Mouse (Mus musculus): ENCODE results near the gene Runx2. TPM values are rescaled to one million over a fixed set of nuclear protein-coding genes. Genes with fewer than 3 reads are reported as not detected.
A peak's percentile ranks its signal among the peaks of the same experiment; 100 is the strongest.

Runx2 gene
- total RNA-seq, 2 experiments from 2014 or later = 0.35 to 0.51 TPM

DNA sequence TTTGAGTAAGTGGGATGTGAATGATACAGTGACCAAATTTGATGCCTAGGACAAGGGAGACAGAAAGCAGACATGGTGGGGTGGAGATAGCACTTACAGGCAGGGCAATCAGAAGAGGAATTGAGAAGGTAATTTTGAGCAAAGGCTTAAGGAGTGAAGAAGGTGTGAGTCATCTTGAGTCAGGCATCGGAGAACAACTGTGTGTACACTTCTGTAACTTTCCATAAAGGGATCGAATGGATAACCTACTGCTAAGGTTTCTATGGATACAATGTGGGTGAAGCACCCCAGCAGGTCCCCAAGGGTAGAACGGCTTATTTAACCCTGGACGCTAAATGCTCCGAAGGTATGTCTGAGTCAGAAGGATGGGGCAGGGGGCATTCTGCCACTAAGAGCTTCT, 312.4 kb downstream of the Runx2 start:
- intact Hi-C loops (cut with DNase I) = no loop called here
- no peak for DNase-seq

DNA sequence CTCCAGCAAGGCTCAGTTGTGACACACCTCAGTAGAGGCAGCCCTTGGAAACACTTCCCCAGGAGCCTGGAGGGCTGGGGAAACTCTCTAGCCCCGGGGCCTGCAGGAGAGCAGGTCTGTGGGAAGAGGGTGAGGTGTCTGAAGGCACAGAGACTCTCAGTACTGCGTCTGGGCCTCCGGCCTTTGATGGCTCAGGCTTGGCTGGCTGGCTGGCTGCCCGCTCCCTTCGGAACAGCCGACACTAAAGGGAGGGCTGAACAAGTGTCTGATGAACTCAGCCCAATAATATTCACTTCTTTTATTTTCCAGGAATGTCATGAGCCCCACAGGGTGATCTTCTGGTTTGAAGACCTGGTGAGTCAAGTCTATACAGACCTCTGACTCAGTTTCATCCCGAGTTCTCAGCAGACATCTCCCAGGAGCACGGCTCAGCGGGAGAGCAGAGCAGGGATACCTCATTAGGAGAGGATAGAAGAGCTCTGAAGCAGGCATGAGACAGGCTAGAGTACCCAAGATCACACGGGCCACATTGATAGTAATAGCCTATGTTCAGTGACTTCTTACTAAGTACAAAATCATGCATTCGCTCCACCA, 314.2 kb downstream of the Runx2 start:
- intact Hi-C loops (cut with DNase I) = no loop called here
- peak; percentile 38 to 54 for DNase-seq

DNA sequence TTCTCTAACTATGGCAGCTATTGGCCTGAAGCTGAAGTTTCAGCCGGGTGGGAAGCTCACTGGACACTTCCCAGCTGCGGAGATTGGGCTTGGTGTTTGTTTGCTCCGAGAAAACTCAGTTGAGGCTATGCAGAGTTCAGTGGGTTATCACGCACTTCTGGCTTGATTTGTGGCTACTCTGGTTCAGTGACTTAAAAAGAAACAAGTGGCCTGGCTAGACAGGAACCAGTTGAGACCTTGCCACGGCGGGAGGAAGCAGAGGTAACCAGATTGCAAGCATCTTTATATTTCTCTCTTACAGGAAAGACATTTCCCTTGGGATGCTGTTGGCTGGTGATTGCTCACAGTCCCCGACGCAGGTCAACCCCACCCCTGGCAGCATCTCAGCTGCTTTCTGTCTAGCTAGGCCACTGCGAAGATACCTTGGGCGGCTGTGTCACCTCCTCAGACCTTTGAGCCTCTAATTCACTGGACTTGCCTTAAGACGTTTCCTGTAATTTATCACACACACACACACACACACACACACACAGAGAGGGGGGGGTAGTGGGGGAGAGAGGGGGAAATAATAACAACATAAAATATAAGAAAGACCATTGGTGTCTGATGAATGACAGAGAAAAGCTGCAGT, 324.3 kb downstream of the Runx2 start:
- DNase-seq = no peak
- intact Hi-C loops (cut with DNase I) = no loop called here

DNA sequence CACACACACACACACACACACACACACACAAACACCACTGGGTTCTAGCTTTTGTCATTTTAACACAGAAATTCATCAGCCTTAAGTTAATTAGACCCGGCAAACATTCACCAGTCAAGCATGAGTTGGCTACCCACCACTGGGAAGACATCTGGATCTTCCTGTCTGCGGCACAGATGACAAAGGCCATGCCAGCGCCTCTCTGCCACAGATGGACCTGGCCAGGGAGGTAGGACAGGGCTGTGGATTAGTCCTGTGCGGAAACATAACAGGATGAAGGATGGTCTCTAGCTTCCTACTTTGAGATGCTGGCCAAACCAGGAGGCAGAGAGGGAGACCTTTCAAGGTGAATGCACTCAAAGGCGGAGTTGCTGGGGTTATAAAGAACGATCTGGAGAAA, 325.3 kb downstream of the Runx2 start:
- intact Hi-C loops (cut with DNase I) = no loop called here
- no peak for DNase-seq

DNA sequence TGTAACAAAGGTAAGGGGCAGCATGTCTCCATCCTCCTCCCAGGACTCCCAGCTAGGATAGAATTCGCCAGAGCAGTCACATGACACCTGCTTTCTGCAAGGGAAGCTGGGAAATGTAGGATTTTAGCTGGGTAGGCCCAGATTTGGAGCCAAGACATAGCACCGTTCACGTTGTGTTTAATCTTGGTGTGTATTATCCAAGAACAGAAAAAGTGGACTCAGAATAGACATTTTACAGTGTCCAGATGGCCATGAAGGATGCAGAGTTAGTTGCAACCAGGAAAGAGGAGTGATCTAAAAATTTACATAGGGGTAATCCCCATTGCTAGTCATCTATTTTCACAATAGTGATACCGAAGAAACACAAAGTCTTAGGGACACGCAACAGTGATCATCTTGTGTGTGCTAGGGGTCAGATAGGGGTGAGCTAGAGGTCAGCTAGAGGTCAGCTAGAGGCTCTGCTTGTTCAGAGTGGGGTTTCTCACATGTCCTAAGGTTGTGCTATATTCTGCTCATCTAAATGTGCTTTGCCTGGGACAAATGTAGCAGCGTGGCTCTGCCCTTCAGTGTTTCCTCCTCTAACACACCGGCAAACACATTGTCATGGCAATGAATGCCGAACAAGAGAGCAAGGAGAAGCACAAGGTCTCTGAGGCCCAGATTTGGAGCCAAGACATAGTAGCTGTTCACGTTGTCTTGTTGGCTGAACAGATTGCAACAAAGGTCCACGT, 326.9 kb downstream of the Runx2 start:
- intact Hi-C loops (cut with DNase I) = no loop called here
- no peak for DNase-seq

DNA sequence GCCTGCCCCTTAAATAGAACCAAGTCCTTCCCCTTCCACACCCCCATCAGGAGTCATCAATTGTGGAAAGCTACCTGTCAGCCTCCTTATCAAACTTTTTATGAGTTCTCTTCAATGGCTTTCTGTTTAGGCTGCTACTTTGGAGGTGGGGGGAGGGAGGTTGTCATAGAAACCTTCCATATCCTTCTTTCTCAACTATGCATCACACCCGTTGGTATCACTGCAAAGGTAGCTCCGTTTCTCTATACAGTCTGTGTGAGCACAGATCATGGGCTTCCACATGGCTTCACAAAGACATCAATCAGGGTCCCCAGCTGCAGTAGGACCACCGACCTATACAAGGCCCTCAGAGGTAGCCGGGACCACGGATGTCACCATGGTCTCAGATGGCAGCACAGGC, 329.3 kb downstream of the Runx2 start:
- DNase-seq = no peak
- intact Hi-C loops (cut with DNase I) = no loop called here

DNA sequence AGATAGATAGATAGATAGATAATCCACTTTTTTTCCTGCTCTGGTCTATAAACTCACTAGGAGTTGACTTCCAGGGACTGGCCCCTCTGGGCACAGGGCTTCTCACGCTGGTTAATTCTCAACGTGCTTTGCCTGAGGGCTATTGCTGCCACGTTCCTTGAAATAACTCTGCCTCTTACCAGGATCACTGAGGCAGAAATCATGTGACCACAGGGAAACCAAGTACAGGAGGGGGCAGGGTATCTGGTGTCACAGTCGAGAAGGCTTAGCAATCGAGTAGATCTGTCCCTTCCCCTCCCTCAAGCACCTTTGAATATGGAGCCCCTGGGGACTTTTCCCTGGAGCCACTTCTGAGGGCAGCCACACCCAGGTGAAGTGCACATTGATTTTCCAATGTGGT, 334.7 kb downstream of the Runx2 start:
- intact Hi-C loops (cut with DNase I) = no loop called here

DNA sequence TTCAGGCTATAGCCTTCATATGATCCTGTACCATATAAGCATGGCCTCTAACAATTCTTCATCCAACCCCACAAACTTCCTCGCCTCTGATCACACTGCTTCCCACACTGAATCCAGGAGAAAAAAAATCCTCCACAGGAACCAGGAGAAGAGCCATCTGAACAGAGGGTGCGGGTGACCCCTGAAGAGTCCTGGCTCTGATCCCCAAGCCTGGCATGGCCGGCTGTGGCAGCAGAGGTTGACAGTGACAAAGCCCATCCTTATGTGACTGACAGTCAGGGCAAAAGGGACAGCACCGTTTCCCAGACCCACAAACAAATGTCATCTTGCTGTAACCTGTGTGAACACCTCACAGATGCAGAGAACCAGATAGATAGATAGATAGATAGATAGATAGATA, 335.1 kb downstream of the Runx2 start:
- intact Hi-C loops (cut with DNase I) = no loop called here
- no peak for DNase-seq

More for the DNA sequence above, 334.7 kb downstream of the Runx2 start:
- DNase-seq = no peak

DNA sequence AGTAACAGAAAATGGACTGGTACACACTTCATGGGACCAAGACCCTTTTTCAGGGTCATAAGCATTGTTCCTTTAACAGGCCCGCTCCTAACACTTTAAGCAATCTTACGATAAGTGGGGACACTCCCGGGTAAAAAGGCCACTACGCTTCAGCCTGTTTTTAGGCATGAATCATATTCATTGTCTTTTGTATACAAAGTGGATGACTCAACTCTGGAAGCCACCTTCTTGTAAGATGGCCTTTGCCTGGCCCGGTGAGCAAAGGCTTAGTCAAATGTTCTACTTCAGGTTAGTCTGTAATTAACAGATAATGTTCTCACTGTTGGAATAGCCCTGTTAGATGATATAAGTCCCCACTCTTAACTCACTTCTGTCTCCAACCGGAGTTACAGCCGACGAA, 338.7 kb downstream of the Runx2 start:
- intact Hi-C loops (cut with DNase I) = no loop called here
- no peak for DNase-seq

DNA sequence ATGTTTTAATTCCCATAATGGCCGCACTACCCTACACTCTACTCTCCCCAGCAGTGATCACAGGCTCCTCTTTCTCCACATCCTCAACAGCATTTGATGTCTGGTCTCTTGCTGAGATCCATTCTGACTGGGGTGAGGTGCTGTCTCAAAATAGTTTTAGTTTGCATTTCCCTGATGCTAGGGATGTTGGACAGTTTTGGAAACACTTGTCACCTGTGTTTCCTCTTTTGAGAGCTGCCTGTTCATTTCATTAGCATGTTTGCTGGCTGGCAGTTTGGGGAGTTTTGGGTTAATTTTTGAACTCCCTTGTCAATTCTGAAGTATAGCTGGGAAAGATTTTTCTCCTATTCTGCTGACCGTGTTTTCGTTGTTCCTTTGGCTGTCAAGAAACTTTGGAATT, 340.3 kb downstream of the Runx2 start:
- DNase-seq = no peak
- intact Hi-C loops (cut with DNase I) = no loop called here

DNA sequence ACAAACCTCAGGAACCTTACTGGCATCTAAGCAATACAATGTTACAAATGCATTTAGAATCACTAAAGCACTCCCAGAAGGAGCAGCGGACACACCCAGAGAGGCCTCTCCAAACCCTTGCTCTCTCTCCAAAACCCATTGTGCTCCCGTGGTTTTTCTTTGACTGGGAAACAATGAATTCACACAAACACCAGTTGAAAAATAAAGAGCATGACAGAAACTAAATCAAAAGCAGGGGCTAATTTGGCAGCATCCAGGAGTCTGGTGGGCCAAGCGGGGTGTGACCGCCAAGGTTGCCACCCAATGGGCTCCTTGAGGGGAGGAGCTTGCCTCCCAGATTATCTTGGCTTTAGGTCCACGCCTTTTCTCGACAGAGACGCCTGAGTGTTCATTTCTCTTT, 341.9 kb downstream of the Runx2 start:
- intact Hi-C loops (cut with DNase I) = no loop called here
- DNase-seq = no peak

DNA sequence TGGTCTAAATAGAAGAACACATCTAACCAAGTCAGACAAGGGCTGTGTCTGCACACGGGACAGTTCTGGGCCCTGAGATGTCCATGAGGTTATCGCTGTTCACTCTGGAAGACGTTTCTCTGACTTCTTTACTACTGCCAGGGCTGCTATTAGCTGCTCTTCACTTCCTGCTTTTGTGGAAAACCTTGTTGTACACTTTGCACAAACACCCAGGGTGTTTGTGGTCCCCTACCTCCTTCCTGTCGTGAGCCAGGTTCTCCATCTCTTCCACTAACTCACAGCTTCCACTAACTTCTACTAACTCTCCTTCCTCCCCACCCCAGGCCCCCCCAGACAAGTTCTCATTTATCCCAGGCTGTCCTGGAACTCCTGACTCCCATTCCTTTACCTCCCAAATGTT, 350.9 kb downstream of the Runx2 start:
- DNase-seq = no peak
- intact Hi-C loops (cut with DNase I) = no loop called here

DNA sequence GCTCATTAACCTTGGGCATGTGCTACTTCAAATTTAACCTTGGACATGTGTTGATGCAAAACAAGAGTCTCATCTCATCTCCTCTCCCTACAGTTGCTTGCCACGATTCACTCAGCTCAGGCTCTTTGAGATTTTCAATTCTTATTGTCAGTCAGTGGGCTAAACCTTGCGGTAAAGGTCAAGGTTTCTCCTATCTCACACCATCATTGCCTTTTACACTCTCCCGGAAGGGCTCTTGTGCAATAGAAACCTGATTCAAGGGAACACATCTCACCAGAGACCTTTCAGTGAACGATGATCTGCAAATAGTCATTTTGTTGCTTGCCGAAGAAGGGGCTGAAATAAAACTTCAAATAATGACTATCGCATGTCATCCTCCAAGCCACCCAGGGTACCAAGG, 354.4 kb downstream of the Runx2 start:
- DNase-seq = no peak
- intact Hi-C loops (cut with DNase I) = no loop called here

DNA sequence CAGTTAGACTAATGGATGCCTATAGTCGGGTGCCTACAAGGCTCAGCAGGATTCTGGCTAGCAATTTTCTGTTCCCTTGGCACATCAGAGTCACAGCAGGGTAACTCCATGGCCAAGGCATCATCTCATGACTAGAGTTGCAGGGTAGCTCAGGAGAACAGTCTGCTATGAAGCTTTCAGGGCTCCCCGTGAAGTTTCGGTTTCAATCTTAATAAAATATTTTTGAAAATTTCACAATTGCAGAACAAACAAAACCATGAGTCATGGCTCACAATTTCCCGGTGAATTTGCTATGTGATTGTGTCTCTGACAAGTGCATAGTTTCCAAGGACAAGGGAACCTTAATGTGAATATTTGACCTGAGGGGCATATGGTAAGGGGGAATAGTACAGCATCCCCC, 355.6 kb downstream of the Runx2 start:
- no peak for DNase-seq
- intact Hi-C loops (cut with DNase I) = loop anchor here (5.0 kb wide), 2 partner anchors 278 to 793 kb away; no protein-coding TSS in a partner anchor

DNA sequence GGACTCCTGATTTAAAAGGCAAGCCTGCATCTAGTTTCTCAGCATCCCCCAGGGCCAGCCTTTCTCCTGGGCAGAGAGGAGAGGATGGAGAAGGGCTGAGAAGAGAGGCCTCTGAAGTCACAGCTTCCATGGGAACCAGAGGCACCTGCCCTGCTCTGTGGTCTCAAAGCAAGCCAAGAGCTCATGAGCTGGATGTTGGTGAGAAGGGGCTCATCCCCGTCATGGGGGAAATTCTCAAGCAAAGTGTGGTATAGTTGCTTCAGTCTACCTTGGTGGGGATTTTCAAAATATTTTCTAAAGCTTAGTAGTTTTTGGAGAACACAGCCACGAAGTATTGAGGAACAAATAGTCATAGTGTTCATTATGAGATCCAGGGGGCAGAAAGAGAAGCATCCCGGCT, 357.9 kb downstream of the Runx2 start:
- intact Hi-C loops (cut with DNase I) = loop anchor here (5.0 kb wide), 2 partner anchors 281 to 796 kb away; no protein-coding TSS in a partner anchor
- DNase-seq = no peak

DNA sequence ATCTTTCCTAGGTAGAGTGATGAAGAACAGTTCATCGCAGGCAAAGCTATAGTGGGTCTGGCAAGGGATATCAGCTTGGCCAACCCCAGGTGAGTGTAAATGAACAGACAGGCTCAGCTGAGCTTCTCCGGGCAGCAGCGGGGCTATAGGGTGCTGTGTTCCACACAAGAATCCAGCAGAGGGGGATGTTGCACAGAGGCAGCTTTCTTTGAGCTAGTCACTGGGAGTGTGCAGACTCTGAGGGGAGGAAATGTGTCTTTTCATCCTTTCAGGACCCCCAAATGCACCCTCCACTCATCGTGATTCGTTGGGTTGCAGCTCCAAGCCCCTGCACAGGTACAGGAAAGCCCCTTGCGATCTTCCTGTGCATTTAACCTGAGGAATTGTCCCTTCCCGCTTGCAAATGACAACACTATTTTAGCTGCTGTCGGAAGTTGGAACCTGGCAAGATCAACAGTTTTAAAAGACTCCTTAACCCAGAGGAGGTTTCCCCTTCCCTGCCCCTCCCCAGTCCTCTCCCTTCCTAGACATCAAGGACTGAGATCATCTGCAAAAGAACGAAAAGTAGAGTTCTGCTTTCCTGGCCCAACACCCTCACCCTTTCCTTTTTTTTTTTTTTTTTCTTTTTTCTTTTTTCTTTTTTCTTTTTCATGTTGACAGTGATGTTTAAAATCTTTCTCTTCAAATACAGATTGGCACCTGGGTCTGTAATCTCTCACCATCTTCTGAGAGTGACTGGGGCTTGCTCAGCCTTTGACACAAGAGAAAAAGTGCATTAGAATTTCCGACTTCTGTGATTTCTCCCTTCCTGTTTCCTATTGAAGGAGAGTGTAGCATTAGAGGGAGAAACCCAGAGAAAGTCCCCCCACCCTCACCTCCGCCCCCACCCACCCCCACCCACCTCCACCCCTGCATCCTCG, 358.7 kb downstream of the Runx2 start:
- DNase-seq = peak; percentile 35 to 56
- intact Hi-C loops (cut with DNase I) = loop anchor here (5.0 kb wide), 2 partner anchors 281 to 796 kb away; no protein-coding TSS in a partner anchor

DNA sequence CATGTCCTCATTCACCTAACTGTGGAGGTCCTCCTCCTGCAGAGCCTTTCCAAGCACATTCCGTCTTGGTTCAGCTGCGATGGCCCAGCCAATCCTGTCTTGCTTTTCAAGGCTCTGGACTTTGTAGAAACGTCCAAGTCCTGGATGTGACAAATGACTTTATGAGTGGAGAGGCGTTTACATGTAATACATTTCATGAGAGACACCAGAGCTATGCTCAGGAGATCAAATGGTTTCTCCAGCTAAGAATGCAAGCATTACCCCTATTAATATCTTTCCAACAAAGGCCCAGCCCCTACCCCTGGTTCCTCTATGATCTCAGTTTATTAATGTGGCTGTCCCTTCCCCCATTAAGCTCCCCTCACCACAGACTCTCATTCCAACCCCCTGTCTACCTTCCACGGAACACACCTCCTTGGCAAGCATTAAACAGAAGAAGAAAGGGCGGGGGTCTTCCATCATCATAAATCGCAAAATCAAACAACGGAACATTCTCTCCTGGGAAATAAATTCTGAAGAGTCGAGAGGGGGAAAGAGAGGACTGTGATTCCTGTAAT, 364.6 kb downstream of the Runx2 start:
- DNase-seq = no peak
- intact Hi-C loops (cut with DNase I) = loop anchor here (5.0 kb wide), 1 partner anchor 922 kb away; no protein-coding TSS in a partner anchor
